Mouse (Mus musculus) kidney, adult 2 months (tissue): Measurements from ENCODE around the gene Slc2a1.

Experiments
- CTCF ChIP-seq: fragments of 200-500 bp; conservative IDR thresholded peaks from 2 replicates; pipeline ENCODE4 v1.5.1; 2011; ENCODE audit warnings: low read depth, mild to moderate bottlenecking, control low read depth, low read length, moderate library complexity, mixed read lengths; ENCODE audit not compliant: insufficient read depth, insufficient read length
- POLR2A ChIP-seq: fragments of 200-500 bp; IDR thresholded peaks from one replicate; pipeline ENCODE4 v1.6.1; 2011; ENCODE audit warnings: low read depth, low read length, control low read depth

DNA sequence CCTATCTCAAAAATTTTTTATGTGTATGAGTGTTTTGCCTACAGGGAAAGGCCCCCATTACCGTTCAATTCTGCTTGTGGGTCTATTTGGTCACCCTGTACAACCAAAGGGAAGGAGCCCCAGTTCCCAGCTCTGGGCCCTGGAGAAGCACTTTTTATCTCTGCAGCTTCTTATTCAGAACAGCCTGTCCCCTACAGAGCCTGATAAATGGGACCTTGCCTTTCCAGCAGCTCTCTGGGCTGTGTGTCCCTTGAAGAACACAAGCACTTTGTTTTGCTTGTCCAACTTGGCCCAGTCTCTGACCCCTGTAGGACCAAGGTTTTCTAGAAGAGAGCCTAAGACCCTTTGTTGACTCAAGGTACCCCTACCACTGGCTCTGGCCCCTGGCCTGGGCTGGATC lies 20.6 kb downstream of the Slc2a1 start:
- TF ChIP-seq CTCF (no peak), POLR2A (no peak)
